Mouse (Mus musculus): ENCODE measurements around the gene Ttc3.

Gene Ttc3

GRCm38 (mm10) chr16:94370173-94370914, at the start of gene Ttc3:
Ttc3 (plus strand) TSS chr16:94370618.
- no peak for TF ChIP-seq GATA4 (IDR thresholded peaks at IDR 0.05; ENCODE audit: insufficient replicate concordance, low read length)

DNA sequence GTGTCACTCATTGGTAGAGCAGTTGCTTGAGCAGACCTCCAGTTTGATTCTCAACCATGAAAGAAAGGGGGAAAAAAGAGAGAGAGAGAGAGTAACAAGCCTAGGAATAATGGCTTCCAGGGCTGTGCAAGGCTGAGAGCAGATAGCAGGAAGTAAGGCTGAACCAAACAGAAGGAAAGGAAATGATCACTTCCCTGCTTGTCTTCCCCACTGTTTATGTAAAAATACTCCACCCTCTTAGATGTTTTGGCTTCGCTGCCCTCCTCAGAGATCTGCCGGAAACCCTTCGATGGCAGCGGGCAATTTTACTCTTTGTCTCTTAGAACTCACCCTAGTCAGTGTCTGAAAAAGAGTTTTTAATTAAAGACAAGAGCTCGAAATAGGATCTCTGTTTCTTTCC, 46.7 kb upstream of the Ttc3 start:
- no peak for TF ChIP-seq GATA4 (IDR thresholded peaks at IDR 0.05; ENCODE audit: insufficient replicate concordance, low read length)

DNA sequence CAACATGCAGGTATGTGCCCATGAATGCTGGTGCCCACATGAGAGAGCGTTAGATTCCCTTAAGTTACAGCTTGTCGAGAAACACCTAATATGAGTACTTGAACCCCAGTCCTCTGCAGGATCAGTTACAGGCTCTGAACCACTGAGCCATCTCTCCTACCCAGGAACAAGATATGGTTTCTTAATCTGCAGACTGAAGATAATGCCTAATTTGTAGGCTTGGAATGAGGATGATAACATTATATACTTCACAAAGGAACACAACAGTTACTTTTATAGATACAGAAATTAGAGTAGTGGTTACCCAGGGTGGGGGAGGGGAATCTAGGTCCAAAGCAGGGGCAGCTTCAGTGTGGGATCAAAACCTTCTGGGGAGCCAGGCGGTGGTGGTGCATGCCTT, 44.4 kb upstream of the Ttc3 start:
- TF ChIP-seq GATA4 (IDR thresholded peaks at IDR 0.05; ENCODE audit: insufficient replicate concordance, low read length) = no peak

DNA sequence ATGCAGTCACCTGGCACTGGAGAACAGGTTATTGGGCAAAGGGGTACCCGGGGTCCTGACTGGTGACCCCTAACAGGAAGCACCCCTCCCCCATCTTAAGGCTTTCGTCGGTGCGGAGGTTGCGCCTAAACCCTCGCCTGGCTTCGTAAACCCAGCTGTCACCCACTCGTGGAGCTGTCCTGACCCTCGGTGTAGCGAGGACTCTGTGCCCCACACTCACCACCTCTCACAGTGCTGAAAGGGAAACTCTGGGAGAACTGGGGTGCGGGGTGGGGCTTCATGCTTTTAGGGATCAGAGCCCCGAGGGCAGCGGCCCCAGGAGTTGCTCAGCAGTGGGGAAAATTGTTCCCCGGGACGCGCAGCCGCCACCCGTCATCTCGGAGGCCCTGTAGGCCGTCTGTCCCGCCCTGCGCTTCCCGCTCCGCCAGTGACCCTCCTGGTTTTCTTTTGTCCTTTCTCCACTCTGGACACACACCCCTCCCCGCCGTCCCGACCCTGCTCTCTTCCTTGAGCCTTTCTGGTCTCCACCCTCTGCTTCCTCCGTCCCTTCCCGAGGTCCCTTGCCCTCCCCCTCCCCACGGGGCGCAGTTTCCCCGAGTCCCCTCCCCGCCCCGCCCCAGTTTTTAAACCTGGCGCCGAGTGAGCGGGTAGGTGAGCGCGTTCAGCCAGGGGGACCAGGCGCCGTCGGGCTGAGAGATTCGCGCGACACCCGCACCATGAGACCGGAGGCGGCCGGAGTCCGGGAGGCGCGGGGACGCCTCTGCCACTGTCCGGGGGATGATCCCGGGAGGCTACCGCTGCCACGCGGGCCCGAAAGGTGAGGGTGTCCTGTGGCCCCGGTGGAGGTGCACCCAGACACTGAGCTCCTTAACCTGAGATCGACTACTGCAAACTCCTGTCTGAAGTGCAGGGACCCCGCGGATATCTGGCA, 42.4 kb upstream of the Ttc3 start, which contains the start of gene Ripply3:
Gene Ripply3, plus strand, starts transcription at position 640 of the 931 bp plus-strand sequence.
- no peak for TF ChIP-seq GATA4 (IDR thresholded peaks at IDR 0.05; ENCODE audit: insufficient replicate concordance, low read length)

DNA sequence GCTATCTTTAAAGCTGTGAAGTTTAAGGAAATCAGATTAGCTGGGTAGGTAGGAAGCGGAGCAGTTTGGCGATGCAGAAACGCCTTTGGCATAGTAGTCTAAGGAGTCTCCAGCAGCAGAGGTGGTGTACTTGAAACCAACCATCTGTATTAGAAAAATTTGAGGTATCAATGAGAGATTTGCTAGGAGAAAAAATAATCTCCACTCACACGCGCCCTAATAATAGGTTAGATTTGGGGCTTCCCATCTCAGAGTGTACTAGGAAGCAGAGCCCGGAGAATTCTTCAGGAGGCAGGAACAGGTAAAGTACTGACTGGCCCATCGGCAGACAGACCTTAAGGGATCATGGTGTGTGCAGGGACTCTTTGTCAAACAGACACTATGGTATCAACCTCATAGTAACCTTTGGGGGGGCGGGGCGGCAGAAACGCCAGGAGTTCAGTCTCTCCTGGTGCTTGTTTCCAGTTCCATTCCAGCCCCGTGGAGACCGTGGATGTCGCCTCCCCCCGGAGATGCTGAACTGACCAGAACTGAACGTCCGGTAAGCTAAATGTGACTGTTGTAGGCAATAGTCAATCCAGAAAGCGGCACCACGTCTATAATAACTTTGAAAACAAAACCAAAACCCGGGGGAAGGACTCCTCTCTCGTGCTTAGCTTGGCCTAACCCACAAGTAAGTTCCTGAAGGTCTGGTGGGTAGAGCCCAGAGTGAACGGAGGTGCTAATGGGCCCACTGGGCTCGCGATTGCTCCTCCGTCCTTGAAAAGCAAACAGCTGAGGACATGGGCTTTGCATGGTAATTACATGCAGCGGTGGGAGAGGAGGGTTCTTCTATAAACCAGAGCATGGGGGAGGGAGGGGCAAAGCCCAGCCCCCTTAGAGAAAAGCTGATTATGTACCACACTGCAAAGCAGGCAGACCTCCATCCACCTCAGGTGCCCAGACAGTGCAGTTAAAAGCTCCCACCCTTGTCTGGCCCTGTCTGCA, 41.2 kb upstream of the Ttc3 start:
- no peak for TF ChIP-seq GATA4 (IDR thresholded peaks at IDR 0.05; ENCODE audit: insufficient replicate concordance, low read length)

DNA sequence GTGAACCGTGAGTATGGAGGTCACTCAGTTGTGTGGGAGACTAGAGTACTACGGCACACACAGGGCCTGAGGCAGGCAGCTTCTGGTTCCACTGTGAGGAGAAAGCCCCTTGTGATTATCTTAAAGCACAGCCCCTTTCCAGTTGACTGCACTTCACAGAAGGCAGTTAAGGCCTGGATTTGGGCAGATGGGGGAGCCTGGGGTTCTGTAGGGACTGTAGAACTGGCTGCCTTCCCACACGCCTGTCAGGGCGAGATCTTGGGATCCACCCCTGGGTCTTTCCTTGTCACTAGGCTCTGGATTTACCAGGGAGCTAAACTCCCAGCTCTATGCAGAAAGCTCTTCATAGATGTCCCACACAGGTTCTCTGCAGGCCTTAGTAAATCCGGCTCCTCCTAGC, 40.0 kb upstream of the Ttc3 start:
- no peak for TF ChIP-seq GATA4 (IDR thresholded peaks at IDR 0.05; ENCODE audit: insufficient replicate concordance, low read length)

DNA sequence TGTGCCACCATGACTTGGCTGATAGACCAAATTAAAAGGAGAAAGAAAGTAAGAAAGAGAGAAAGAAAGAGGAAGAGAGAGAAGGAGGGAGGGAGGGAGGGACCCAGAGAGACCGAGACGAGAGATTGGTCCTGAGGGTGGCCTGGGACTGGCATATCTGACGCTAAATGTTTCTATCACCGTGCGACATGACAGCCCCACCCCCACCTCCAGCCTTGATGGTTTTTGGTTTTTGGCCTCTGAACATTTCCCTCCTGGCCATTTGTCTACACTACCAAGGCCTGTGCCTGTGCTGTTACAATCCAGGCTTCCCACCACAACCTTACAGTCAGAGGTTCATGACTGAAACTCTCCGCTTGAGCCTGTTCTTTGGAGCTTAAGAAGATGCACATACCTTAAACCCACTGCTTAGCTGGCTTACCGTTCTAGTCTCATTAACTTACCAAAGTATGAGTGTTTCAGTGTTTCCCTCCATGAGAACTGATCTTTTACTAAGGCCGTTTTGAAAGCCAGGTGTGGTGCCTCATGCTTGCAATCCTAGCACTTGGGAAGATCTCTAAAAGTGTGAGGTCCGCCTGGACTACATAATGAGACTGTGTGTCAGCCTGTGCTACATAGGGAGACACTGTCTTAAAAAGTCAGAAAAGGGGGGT, 39.1 kb upstream of the Ttc3 start:
- TF ChIP-seq GATA4 (IDR thresholded peaks at IDR 0.05; ENCODE audit: insufficient replicate concordance, low read length) = no peak

GRCm38 (mm10) chr16:94331886-94332252, 38.5 kb upstream of the Ttc3 start:
- no peak for TF ChIP-seq GATA4 (IDR thresholded peaks at IDR 0.05; ENCODE audit: insufficient replicate concordance, low read length)

DNA sequence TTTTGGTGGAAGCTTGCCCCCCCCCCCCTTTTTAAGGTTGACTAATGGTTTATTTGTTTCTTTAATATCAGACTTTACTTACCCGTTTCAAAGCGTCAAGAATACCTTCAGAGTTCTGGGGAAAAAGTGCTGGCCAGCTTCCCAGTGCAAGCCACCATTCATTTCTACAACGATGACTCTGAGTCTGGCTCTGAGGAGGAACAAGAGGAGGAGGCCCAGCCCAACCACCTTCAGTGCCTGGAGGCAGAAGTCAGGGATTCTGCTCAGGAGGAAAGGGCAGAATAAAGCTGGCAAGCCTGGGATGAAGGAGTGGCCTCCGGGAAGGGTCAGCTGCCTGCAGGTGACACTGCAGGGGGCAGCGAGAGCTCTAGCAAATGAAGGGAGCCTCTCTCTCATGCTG, 34.8 kb upstream of the Ttc3 start:
- TF ChIP-seq GATA4 (IDR thresholded peaks at IDR 0.05; ENCODE audit: insufficient replicate concordance, low read length) = no peak

GRCm38 (mm10) chr16:94345733-94346132, 24.7 kb upstream of the Ttc3 start:
- TF ChIP-seq GATA4 (IDR thresholded peaks at IDR 0.05; ENCODE audit: insufficient replicate concordance, low read length) = no peak

DNA sequence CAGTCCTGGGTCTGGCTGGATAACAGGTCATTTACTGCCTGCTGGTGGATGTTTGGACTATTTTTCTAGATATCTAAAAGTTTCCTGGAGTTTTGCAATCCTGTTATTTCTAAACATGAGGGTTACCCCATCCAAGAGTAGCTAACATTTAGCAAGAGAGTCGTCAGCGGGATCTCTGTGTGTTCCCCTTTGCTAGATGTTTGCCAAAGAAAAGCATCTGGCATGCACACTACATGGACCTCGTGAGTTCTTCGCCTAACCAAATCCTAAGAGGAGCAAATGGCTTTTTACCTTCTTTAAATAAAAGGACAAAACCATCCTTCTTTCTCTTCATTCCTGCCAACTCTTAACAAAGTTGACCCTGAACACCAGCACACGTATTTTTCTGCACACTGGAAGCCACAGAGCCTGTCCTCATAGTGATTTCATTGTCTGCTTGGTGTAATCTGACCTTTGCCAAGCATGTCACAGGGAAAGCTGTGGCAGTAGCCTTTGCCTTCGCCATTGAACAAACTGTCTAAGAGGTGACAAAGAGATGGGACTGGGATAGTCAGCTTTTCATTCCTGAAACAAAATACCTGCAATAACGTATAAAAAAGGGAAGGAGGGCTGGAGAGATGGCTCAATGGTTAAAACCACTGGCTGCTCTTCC, 23.2 kb upstream of the Ttc3 start:
- TF ChIP-seq GATA4 (IDR thresholded peaks at IDR 0.05; ENCODE audit: insufficient replicate concordance, low read length) = no peak

DNA sequence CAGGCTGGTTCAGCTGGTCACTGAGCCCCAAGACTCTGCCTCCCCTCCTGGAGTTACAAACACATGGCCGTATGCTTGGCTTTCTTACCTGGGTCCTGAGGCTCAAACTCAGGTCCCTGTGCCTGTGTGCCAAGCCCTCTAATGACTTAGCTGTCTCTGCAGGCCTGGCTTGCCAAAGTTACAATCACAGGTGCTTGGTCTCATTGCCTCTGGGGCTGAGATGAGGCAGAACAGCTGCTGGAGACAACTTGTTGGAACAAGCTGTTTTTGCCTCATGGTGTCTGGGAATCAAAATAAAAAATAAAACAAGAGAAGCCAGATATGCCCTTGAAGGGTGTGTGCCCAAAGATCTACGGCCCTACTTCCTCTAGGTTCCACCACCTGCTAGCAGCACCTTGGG, 21.6 kb upstream of the Ttc3 start:
- no peak for TF ChIP-seq GATA4 (IDR thresholded peaks at IDR 0.05; ENCODE audit: insufficient replicate concordance, low read length)

DNA sequence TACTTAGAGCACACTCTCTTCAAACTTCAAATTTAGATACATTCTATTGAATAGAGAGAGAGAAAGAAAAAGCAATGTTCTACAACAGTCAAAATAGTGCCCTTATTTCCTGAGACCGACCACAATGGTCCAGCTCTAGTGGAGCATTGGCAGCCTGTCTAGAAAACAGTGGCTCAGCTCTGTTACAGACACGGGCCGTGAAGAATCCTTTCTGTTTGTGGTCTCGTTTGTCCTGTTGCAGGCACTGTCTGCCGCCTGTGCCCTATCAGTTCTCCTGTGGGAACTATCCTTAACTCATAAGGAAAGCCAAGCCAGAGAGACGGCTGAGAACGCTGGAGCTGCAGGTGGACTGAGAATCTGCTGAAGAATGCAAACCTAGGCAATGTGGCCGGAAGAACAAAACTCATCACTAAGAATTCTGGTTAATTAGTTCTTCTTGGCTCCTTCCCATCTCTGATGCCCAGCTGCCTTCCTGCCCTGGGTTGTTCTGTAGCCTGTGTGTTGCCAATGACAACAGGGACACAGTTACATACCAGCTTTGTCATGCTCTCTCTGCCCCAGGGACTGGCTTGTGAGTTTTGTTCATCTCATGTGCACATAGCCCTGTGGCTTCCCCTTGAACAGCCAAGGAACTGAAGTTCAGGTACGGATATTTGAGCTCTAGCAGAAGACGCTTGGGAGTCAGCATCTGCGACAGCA, 20.7 kb upstream of the Ttc3 start:
- TF ChIP-seq GATA4 (IDR thresholded peaks at IDR 0.05; ENCODE audit: insufficient replicate concordance, low read length) = no peak
